Mouse (Mus musculus) midbrain, embryonic 10.5 days (tissue): ENCODE data around the gene Zbtb40. TPM values are rescaled to one million over a fixed set of nuclear protein-coding genes. Genes with fewer than 3 reads are reported as not detected.

Experiments
- DNase-seq: peaks from one replicate; pipeline ENCODE4 v3.0.0-alpha.2; 2017; ENCODE audit warnings: low spot score
- H3K27ac ChIP-seq: fragments of 300-500 bp; sonication (generic); replicated peaks from 2 replicates; pipeline ENCODE4 v1.5.1; 2016; ENCODE audit warnings: mild to moderate bottlenecking
- H3K27me3 ChIP-seq: fragments of 300-500 bp; sonication (generic); 2 replicates; pipeline ENCODE4 v1.6.1; 2016; ENCODE audit warnings: low read depth, mild to moderate bottlenecking; ENCODE audit not compliant: poor library complexity, severe bottlenecking
- H3K36me3 ChIP-seq: fragments of 300-500 bp; sonication (generic); 2 replicates; pipeline ENCODE4 v1.6.1; 2016; ENCODE audit warnings: mild to moderate bottlenecking, moderate library complexity
- H3K4me1 ChIP-seq: fragments of 300-500 bp; sonication (generic); 2 replicates; pipeline ENCODE4 v1.6.1; 2016
- H3K4me3 ChIP-seq: fragments of 300-500 bp; sonication (generic); 2 replicates; pipeline ENCODE4 v1.5.1; 2016; ENCODE audit warnings: mild to moderate bottlenecking, moderate library complexity
- H3K9me3 ChIP-seq: fragments of 300-500 bp; sonication (generic); replicated peaks from 2 replicates; pipeline ENCODE4 v1.6.1; 2016; ENCODE audit warnings: mild to moderate bottlenecking
- WGBS: fragments of 180-500 bp; shearing (Covaris S2); methylation state at CpG from one replicate; pipeline ENCODE4 v1.1.7; 2016; 5-methylcytosine and 5-hydroxymethylcytosine counted together
- polyA plus RNA-seq: library from polyadenylated mRNA; unstranded; fragments of >200 nt; fragmentation: Nextera tagmentation; extraction: Ambion mirVana; gene quantifications from 2 replicates; pipeline ENCODE4 v1.2.1, GENCODE M21; 2016

Zbtb40 gene
- polyA plus RNA-seq, 1 experiment from 2014 or later = 4.9 TPM

- H3K36me3 ChIP-seq = no peaks in the 10 kb centered on the region
- 90% methylated on average over 7 of the region's 7 CpGs for WGBS
- peaks cover 12% of the 10 kb centered on the region; the same call in 1 of the 2 replicates for H3K4me1 ChIP-seq
- H3K9me3 ChIP-seq = no peaks in the 10 kb centered on the region
- DNase-seq = no peak
- peaks cover 14% of the 10 kb centered on the region; the same call in 1 of the 2 replicates for H3K27me3 ChIP-seq
- H3K27ac ChIP-seq = no peak overlapping the region
- H3K4me3 ChIP-seq = no peak overlapping the region
Measured at GRCm38 (mm10) chr4:137031319-137031718, 17.3 kb downstream of the Zbtb40 start.

GRCm38 (mm10) chr4:137029348-137029747 is 19.3 kb downstream of the Zbtb40 start:
- peaks cover 15% of the 10 kb centered on the region for H3K4me1 ChIP-seq
- peaks cover 6% of the 10 kb centered on the region; the same call in 1 of the 2 replicates for H3K27me3 ChIP-seq
- DNase-seq = no peak
- no peaks in the 10 kb centered on the region for H3K9me3 ChIP-seq
- 82% methylated on average over 8 of the region's 8 CpGs for whole genome bisulfite sequencing
- H3K36me3 ChIP-seq = no peaks in the 10 kb centered on the region
- no peak overlapping the region for H3K27ac ChIP-seq
- no peak overlapping the region for H3K4me3 ChIP-seq

GRCm38 (mm10) chr4:137027051-137027450 is 21.6 kb downstream of the Zbtb40 start:
- Histone ChIP-seq H3K4me1 (peaks cover 17% of the 10 kb centered on the region), H3K27me3 (peaks cover 7% of the 10 kb centered on the region; the same call in 1 of the 2 replicates), H3K27ac (no peak overlapping the region), H3K4me3 (no peak overlapping the region), H3K36me3 (no peaks in the 10 kb centered on the region), H3K9me3 (no peaks in the 10 kb centered on the region)
- 56% methylated on average over 5 of the region's 5 CpGs for WGBS
- no peak for DNase-seq

- 72% methylated on average over 6 of the region's 6 CpGs for WGBS
- DNase-seq = no peak
- H3K4me3 ChIP-seq = no peak overlapping the region
- H3K4me1 ChIP-seq = peaks cover 20% of the 10 kb centered on the region
- H3K27ac ChIP-seq = no peak overlapping the region
- H3K27me3 ChIP-seq = peaks cover 15% of the 10 kb centered on the region; the same call in 1 of the 2 replicates
- no peaks in the 10 kb centered on the region for H3K36me3 ChIP-seq
- no peaks in the 10 kb centered on the region for H3K9me3 ChIP-seq
Measured at GRCm38 (mm10) chr4:137025570-137025969, 23.0 kb downstream of the Zbtb40 start.

GRCm38 (mm10) chr4:137025133-137025532 is 23.5 kb downstream of the Zbtb40 start:
- Histone ChIP-seq H3K27ac (no peak overlapping the region), H3K4me1 (peaks cover 24% of the 10 kb centered on the region), H3K36me3 (no peaks in the 10 kb centered on the region), H3K27me3 (peaks cover 15% of the 10 kb centered on the region; the same call in 1 of the 2 replicates), H3K9me3 (no peaks in the 10 kb centered on the region), H3K4me3 (no peak overlapping the region)
- 85% methylated on average over 2 of the region's 2 CpGs for WGBS
- DNase-seq = no peak

GRCm38 (mm10) chr4:137020065-137020464 is 28.5 kb downstream of the Zbtb40 start:
- WGBS = 58% methylated on average over 3 of the region's 3 CpGs
- Histone ChIP-seq H3K9me3 (no peaks in the 10 kb centered on the region), H3K27ac (no peak overlapping the region), H3K27me3 (peaks cover 15% of the 10 kb centered on the region; the same call in 1 of the 2 replicates), H3K4me1 (peaks cover 24% of the 10 kb centered on the region), H3K4me3 (no peak overlapping the region), H3K36me3 (peaks cover 27% of the 10 kb centered on the region)
- DNase-seq = no peak

- H3K9me3 ChIP-seq = no peaks in the 10 kb centered on the region
- H3K36me3 ChIP-seq = peaks cover 27% of the 10 kb centered on the region
- H3K4me3 ChIP-seq = no peak overlapping the region
- no peaks in the 10 kb centered on the region for H3K27me3 ChIP-seq
- peaks cover 16% of the 10 kb centered on the region for H3K4me1 ChIP-seq
- 42% methylated on average over 8 of the region's 8 CpGs for WGBS
- DNase-seq = no peak
- H3K27ac ChIP-seq = no peak overlapping the region
Measured at GRCm38 (mm10) chr4:137015934-137016333, 32.7 kb downstream of the Zbtb40 start.

GRCm38 (mm10) chr4:137015476-137015856 is 33.1 kb downstream of the Zbtb40 start:
- H3K27me3 ChIP-seq = no peaks in the 10 kb centered on the region
- H3K9me3 ChIP-seq = no peaks in the 10 kb centered on the region
- peaks cover 14% of the 10 kb centered on the region for H3K4me1 ChIP-seq
- no peak overlapping the region for H3K4me3 ChIP-seq
- DNase-seq = no peak
- H3K36me3 ChIP-seq = peaks cover 27% of the 10 kb centered on the region
- WGBS = 80% methylated on average over 6 of the region's 6 CpGs
- H3K27ac ChIP-seq = no peak overlapping the region

- DNase-seq = no peak
- no peak overlapping the region for H3K4me3 ChIP-seq
- H3K27ac ChIP-seq = no peak overlapping the region
- H3K27me3 ChIP-seq = no peaks in the 10 kb centered on the region
- H3K9me3 ChIP-seq = no peaks in the 10 kb centered on the region
- peaks cover 27% of the 10 kb centered on the region for H3K36me3 ChIP-seq
- WGBS = 92% methylated on average over 18 of the region's 18 CpGs
- H3K4me1 ChIP-seq = peaks cover 9% of the 10 kb centered on the region
Measured at GRCm38 (mm10) chr4:137014654-137015475, 33.7 kb downstream of the Zbtb40 start.

GRCm38 (mm10) chr4:137014124-137014523 is 34.5 kb downstream of the Zbtb40 start:
- WGBS = 95% methylated on average over 8 of the region's 8 CpGs
- no peak overlapping the region for H3K4me3 ChIP-seq
- no peak for DNase-seq

GRCm38 (mm10) chr4:137006966-137007365 is 41.6 kb downstream of the Zbtb40 start:
- 83% methylated on average over 8 of the region's 8 CpGs for WGBS
- no peak overlapping the region for H3K4me3 ChIP-seq
- no peaks in the 10 kb centered on the region for H3K27me3 ChIP-seq
- H3K36me3 ChIP-seq = peaks cover 3% of the 10 kb centered on the region; the same call in 1 of the 2 replicates
- no peak for DNase-seq
- H3K27ac ChIP-seq = no peak overlapping the region
- H3K4me1 ChIP-seq = peaks cover 15% of the 10 kb centered on the region
- no peaks in the 10 kb centered on the region for H3K9me3 ChIP-seq

More at GRCm38 (mm10) chr4:137014124-137014523, 34.5 kb downstream of the Zbtb40 start:
- Histone ChIP-seq H3K27ac (no peak overlapping the region), H3K9me3 (no peaks in the 10 kb centered on the region), H3K4me1 (peaks cover 5% of the 10 kb centered on the region; the same call in 1 of the 2 replicates), H3K36me3 (peaks cover 27% of the 10 kb centered on the region), H3K27me3 (no peaks in the 10 kb centered on the region)

- peaks cover 7% of the 10 kb centered on the region for H3K4me1 ChIP-seq
- WGBS = 90% methylated on average over 3 of the region's 3 CpGs
Measured at GRCm38 (mm10) chr4:137001825-137002224, 46.8 kb downstream of the Zbtb40 start.

GRCm38 (mm10) chr4:137001020-137001419 is 47.6 kb downstream of the Zbtb40 start:
- 84% methylated on average over 7 of the region's 7 CpGs for WGBS
- DNase-seq = no peak
- H3K4me1 ChIP-seq = peaks cover 7% of the 10 kb centered on the region
- H3K27ac ChIP-seq = no peak overlapping the region
- no peaks in the 10 kb centered on the region for H3K27me3 ChIP-seq
- no peaks in the 10 kb centered on the region for H3K9me3 ChIP-seq
- H3K36me3 ChIP-seq = peaks cover 46% of the 10 kb centered on the region
- H3K4me3 ChIP-seq = no peak overlapping the region

More at GRCm38 (mm10) chr4:137001825-137002224, 46.8 kb downstream of the Zbtb40 start:
- no peaks in the 10 kb centered on the region for H3K9me3 ChIP-seq
- no peak overlapping the region for H3K27ac ChIP-seq
- no peaks in the 10 kb centered on the region for H3K27me3 ChIP-seq
- no peak for DNase-seq
- peaks cover 40% of the 10 kb centered on the region for H3K36me3 ChIP-seq
- no peak overlapping the region for H3K4me3 ChIP-seq
